Mouse (Mus musculus): Measurements from ENCODE around the gene Fcrl5. TPM values are rescaled to one million over a fixed set of nuclear protein-coding genes. Genes with fewer than 3 reads are reported as not detected.
A peak's percentile ranks its signal among the peaks of the same experiment; 100 is the strongest.

The Fcrl5 gene
- polyA plus RNA-seq, 1 experiment from 2014 or later = not detected

GRCm38 (mm10) chr3:87487392-87487791, 51.8 kb downstream of the Fcrl5 start:
- H3K4me2 ChIP-seq (ENCODE audit: low read length) = no peak overlapping the region
- H3K4me1 ChIP-seq (replicated peaks; ENCODE audit: insufficient read depth, low read length) = no peaks in the 10 kb centered on the region
- ATAC-seq (replicated peaks; ENCODE audit: low FRiP score, low read depth) (no peak), DNase-seq (ENCODE audit: low spot score) (no peak)
- 62% methylated on average over 4 of the region's 4 CpGs for WGBS
- H3K36me3 ChIP-seq (ENCODE audit: insufficient read depth, low read length) = no peaks in the 10 kb centered on the region
- no peak overlapping the region for H3K4me3 ChIP-seq (replicated peaks; ENCODE audit: low read depth, low read length)
- H3K9me3 ChIP-seq (replicated peaks; ENCODE audit: low read length) = no peaks in the 10 kb centered on the region
- TF ChIP-seq CTCF (IDR thresholded peaks at IDR 0.05; ENCODE audit: low read depth) = no peak
- H3K9ac ChIP-seq (ENCODE audit: low read depth, low read length) = no peak overlapping the region
- no peak overlapping the region for H3K27ac ChIP-seq
- H3K27me3 ChIP-seq (ENCODE audit: insufficient read depth, low read length) = no peaks in the 10 kb centered on the region

- Histone ChIP-seq H3K9ac (ENCODE audit: low read depth, low read length) (no peak overlapping the region), H3K9me3 (replicated peaks; ENCODE audit: low read length) (no peaks in the 10 kb centered on the region), H3K36me3 (ENCODE audit: insufficient read depth, low read length) (no peaks in the 10 kb centered on the region), H3K27me3 (ENCODE audit: insufficient read depth, low read length) (no peaks in the 10 kb centered on the region), H3K4me2 (ENCODE audit: low read length) (no peak overlapping the region), H3K27ac (no peak overlapping the region), H3K4me3 (replicated peaks; ENCODE audit: low read depth, low read length) (no peak overlapping the region), H3K4me1 (replicated peaks; ENCODE audit: insufficient read depth, low read length) (no peaks in the 10 kb centered on the region)
- no peak for DNase-seq (ENCODE audit: low spot score)
- WGBS = 65% methylated on average over 2 of the region's 2 CpGs
- TF ChIP-seq CTCF (IDR thresholded peaks at IDR 0.05; ENCODE audit: low read depth) = no peak
- no peak for ATAC-seq (replicated peaks; ENCODE audit: low FRiP score, low read depth)
Measured at GRCm38 (mm10) chr3:87487911-87488310, 52.3 kb downstream of the Fcrl5 start.

DNA sequence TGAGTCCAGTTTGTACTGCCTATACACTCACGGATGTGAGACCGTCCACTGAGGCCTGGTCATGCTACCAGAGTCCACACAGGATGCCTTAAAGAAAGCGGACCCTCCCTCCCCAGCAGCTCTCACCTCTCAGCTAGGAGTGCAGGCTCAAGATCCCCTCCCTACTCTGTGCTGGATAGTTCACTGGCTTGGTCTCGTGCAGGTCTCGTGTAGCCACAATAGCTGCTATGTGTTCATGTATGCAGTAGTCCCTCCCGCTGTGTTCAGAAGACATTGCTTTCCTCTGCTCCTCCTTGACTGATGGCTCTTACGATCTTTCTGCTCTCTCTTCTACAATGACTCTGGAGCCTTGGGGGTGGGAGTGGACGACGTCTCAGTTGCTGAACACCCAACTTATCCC, 62.7 kb downstream of the Fcrl5 start:
- Histone ChIP-seq H3K27me3 (ENCODE audit: insufficient read depth, low read length) (no peaks in the 10 kb centered on the region), H3K4me2 (ENCODE audit: low read length) (no peak overlapping the region), H3K4me3 (replicated peaks; ENCODE audit: low read depth, low read length) (no peak overlapping the region), H3K27ac (no peak overlapping the region), H3K9ac (ENCODE audit: low read depth, low read length) (no peak overlapping the region), H3K4me1 (replicated peaks; ENCODE audit: insufficient read depth, low read length) (no peaks in the 10 kb centered on the region), H3K36me3 (ENCODE audit: insufficient read depth, low read length) (no peaks in the 10 kb centered on the region), H3K9me3 (replicated peaks; ENCODE audit: low read length) (no peaks in the 10 kb centered on the region)
- ATAC-seq (replicated peaks; ENCODE audit: low FRiP score, low read depth) = no peak
- DNase-seq (ENCODE audit: low spot score) = no peak
- 78% methylated on average over 9 of the region's 9 CpGs for WGBS
- no peak for TF ChIP-seq CTCF (IDR thresholded peaks at IDR 0.05; ENCODE audit: low read depth)

DNA sequence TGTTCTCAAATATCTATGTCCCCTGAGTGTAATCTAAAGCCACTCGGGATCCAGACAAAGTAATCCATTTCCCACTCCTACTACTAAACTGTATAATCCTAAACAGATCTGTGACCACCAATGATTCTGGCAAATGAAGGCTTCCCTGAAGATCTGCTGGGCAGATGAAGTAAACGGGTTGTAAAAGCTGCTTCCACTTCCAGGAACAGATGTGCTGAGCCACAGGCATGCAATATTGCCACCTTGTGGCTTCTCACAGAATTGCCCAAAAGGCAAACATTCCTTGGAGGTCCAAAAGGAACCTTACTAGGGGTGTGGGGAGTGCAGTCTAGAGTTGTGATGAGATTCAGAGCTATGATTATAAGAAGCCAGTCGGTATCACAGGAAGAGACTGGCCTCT, 63.5 kb downstream of the Fcrl5 start:
- peak; percentile 95 for TF ChIP-seq CTCF (IDR thresholded peaks at IDR 0.05; ENCODE audit: low read depth)
- ATAC-seq (replicated peaks; ENCODE audit: low FRiP score, low read depth) (no peak), DNase-seq (ENCODE audit: low spot score) (peak; percentile 86)
- Histone ChIP-seq H3K27ac (no peak overlapping the region), H3K4me1 (replicated peaks; ENCODE audit: insufficient read depth, low read length) (no peaks in the 10 kb centered on the region), H3K27me3 (ENCODE audit: insufficient read depth, low read length) (no peaks in the 10 kb centered on the region), H3K4me2 (ENCODE audit: low read length) (no peak overlapping the region), H3K36me3 (ENCODE audit: insufficient read depth, low read length) (no peaks in the 10 kb centered on the region), H3K9me3 (replicated peaks; ENCODE audit: low read length) (no peaks in the 10 kb centered on the region), H3K4me3 (replicated peaks; ENCODE audit: low read depth, low read length) (no peak overlapping the region), H3K9ac (ENCODE audit: low read depth, low read length) (no peak overlapping the region)
- 5% methylated on average over 3 of the region's 3 CpGs for WGBS

- WGBS = 74% methylated on average over 24 of the region's 24 CpGs
Measured at GRCm38 (mm10) chr3:87500088-87501055, 64.8 kb downstream of the Fcrl5 start.

GRCm38 (mm10) chr3:87501151-87501550, 65.6 kb downstream of the Fcrl5 start:
- Histone ChIP-seq H3K4me3 (replicated peaks; ENCODE audit: low read depth, low read length) (no peak overlapping the region), H3K9me3 (replicated peaks; ENCODE audit: low read length) (no peaks in the 10 kb centered on the region), H3K27ac (no peak overlapping the region), H3K36me3 (ENCODE audit: insufficient read depth, low read length) (no peaks in the 10 kb centered on the region), H3K4me2 (ENCODE audit: low read length) (no peak overlapping the region), H3K9ac (ENCODE audit: low read depth, low read length) (no peak overlapping the region), H3K27me3 (ENCODE audit: insufficient read depth, low read length) (no peaks in the 10 kb centered on the region), H3K4me1 (replicated peaks; ENCODE audit: insufficient read depth, low read length) (no peaks in the 10 kb centered on the region)
- no peak for ATAC-seq (replicated peaks; ENCODE audit: low FRiP score, low read depth)
- WGBS = 34% methylated on average over 8 of the region's 8 CpGs
- DNase-seq (ENCODE audit: low spot score) = no peak
- no peak for TF ChIP-seq CTCF (IDR thresholded peaks at IDR 0.05; ENCODE audit: low read depth)

More at GRCm38 (mm10) chr3:87500088-87501055, 64.8 kb downstream of the Fcrl5 start:
- no peak for ATAC-seq (replicated peaks; ENCODE audit: low FRiP score, low read depth)
- Histone ChIP-seq H3K9ac (ENCODE audit: low read depth, low read length) (no peak overlapping the region), H3K36me3 (ENCODE audit: insufficient read depth, low read length) (no peaks in the 10 kb centered on the region), H3K27me3 (ENCODE audit: insufficient read depth, low read length) (no peaks in the 10 kb centered on the region), H3K4me3 (replicated peaks; ENCODE audit: low read depth, low read length) (no peak overlapping the region), H3K9me3 (replicated peaks; ENCODE audit: low read length) (no peaks in the 10 kb centered on the region), H3K4me2 (ENCODE audit: low read length) (no peak overlapping the region), H3K27ac (no peak overlapping the region), H3K4me1 (replicated peaks; ENCODE audit: insufficient read depth, low read length) (no peaks in the 10 kb centered on the region)
- TF ChIP-seq CTCF (IDR thresholded peaks at IDR 0.05; ENCODE audit: low read depth) = no peak
- no peak for DNase-seq (ENCODE audit: low spot score)

Measured in kidney, postnatal 0 days (tissue).